Mouse (Mus musculus) heart, postnatal 10 days (tissue): ENCODE measurements around the gene Smdt1. TPM values are rescaled to one million over a fixed set of nuclear protein-coding genes. Genes with fewer than 3 reads are reported as not detected.
"Not testable (repeated sequence)": the region's sequence is repeated elsewhere in the genome, so short reads cannot be mapped to it uniquely, and the experiment has no call there.

Experiments
- DNase-seq, 2 experiments: peaks; one replicate each; pipeline ENCODE4 v3.0.0; 2021
- intact Hi-C: fragments of 180-260 bp; cut with DNase I; formaldehyde crosslinking; loops from one replicate; pipeline ENCODE4 v1.15.1; 2025
- total RNA-seq, 2 experiments: library from RNA; stranded (reverse); gene quantifications; 2 replicates each; pipeline ENCODE4 v1.2.3; 2021

Smdt1 gene
- total RNA-seq, 2 experiments from 2014 or later: 195 to 202 TPM

DNA sequence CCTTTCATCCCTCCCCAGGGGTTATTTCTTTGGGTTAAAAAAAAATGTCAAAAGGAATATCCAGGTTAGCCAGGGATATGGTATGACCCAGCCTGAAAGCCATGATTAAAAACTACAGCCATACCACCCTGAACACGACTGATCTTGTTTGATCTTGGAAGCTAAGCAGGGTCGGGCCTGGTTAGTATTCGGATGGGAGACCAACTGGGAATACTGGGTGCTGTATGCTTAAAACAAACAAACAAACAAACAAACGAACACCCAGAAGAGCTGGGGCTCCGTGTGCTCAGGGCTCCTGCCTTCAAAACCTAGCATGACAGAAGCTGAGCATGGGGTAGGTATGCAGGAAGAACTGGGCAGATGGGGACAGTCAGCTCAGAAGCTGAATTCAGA lies 3.8 kb downstream of the Smdt1 start:
- DNase-seq: no peak
- intact Hi-C loops: no loop called here

DNA sequence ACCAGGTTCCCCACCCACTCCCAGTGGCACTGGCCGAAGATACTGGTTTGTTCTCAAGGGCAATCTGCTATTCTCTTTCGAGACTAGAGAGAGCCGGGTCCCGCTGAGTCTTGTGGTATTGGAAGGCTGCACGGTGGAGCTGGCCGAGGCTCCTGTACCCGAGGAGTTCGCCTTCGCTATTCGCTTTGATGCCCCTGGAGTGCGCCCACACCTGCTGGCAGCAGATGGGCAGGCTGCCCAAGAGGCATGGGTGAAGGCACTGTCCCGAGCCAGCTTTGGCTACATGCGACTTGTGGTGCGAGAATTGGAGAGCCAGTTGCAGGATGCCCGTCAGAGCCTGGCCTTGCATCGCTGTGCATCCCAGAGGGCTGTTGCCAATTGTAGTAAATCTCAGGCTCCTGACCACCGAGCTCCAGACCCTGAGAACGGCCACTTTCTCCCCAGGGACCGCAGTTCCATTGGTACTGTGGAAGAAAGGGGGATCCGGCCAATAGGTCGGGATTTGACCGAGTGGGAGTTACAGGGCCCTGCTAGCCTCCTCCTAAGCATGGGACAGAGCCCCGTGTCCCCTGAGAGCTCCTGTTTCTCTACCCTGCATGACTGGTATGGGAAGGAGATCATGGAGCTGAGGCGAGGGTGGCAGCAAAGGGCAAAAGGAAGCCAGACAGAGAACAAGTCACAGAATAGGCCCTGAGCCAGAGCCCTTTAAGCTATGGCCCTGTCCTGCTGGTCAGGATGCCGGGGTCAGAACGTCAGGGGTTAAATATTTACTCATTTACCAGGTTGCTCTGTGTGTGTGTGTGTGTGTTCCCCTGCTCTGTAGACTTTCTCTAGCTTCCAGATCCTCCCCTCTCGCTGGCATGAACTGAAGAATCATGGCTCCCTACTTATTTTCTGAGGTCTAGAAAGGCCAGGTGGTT lies 4.9 kb downstream of the Smdt1 start:
- intact Hi-C loops: no loop called here
- no peak for DNase-seq

DNA sequence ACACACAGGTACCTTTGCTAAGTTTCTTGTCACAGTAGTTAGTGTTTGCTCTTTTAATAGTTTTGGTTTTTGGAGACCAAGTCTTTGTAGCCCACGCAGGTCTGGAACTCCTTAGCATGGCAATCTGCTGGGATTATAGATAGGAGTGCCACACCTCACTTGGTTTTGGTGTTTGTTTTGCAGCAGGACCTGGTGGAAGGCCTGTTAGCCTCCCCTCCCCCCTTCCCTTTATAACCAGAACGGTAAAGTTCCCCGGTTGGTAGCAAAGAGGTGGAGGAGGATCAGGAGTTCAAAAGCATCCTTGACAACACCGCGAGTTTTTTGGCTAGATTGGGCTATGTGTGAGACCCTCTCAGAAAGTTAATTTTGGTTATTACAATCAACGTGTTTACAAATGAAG lies 6.2 kb downstream of the Smdt1 start:
- intact Hi-C loops: no loop called here
- no peak for DNase-seq

- intact Hi-C loops: no loop called here
- DNase-seq: peak; percentile 99
Observed at GRCm38 (mm10) chr15:82345820-82346470, 7.2 kb downstream of the Smdt1 start.

DNA sequence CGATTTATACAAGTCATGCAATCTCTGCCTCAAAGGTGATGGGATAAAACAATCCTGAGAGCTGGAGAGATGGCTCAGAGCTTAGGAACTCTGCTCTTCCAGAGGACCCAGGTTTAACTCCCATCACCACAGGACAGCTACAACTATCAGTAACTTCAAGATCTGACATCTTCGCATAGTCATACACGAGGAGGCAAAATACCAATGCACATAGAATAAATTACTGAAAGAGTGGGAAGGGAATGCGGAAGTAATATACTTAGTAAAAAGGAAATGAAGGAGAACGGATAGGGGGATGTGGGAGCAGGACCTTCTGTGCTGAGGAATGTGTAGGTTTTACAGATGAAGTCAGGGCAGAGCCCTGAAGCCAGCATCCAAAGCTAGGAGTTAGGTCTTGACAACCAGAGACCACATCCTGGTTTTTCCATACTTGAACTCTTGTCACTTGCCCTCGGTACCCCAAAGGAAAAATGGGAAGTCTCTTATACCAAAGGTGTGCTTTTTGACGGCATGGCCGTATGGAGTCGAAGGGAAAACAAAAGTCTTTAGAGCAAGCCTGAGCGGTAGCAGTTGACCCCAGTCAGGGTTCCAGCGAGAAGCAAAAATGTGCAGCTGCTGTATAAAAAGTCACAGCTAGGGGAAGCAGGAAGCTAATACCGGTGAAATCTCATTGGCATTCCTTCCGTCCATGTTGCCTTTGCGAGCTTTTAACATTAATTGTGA lies 8.0 kb downstream of the Smdt1 start:
- DNase-seq: peak in 1 of 2 experiments; percentile 24
- intact Hi-C loops: no loop called here

DNA sequence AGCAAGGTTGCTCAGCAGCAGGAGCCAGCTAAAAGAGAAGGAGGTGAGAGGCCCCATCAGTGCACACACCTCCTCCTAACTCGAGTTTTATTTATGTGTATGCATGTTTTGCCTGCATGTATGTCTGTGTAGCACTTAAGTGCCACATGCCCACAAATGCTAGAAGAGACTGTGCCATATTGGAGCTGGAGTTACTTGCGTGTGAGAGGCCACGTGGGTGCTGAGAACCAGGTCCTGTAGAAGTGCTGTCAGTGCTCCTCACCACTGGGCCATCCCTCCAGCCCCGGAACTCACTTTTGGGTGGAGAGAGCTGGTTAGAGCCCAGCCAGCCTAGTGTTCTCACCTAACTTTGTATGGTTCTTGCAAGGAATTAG lies 8.5 kb downstream of the Smdt1 start:
- intact Hi-C loops: no loop called here
- no peak for DNase-seq

- intact Hi-C loops: no loop called here
- no peak for DNase-seq
Observed at GRCm38 (mm10) chr15:82347852-82348251, 9.1 kb downstream of the Smdt1 start.

DNA sequence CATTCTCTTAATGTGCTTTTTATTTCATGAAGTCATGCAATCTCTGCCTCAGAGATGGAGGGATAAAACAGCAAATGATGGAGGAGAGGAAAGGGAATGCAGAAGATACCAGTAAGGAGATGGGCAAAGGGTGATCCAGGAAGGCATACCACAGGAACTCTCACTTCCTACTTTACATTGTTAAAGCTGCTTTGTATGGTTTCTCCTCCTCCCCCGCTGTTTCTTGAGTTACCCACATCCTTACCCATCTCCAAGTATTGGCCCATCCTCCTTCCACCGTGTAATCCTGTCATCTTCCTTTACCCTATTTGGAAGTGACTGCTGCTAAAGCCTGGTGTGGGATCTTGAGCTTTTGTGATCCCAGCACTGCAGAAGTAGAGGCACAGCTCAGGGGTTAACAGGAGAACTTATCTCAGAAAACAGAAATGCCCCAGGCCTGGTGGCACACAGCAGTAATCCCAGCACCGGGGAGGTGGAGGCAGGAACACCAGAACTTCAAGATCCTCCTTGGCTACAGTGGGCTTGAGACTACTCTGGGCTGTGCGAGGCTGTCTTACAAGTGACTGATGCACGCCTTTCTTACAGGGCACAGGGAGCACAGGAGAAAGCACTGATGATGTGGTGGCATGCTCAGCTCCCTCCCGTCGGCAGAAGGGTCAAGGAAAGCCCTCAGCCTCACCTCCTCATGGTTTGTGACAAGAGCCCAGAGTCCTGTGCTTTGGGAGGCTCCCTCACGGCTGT lies 9.7 kb downstream of the Smdt1 start:
- DNase-seq: no peak
- intact Hi-C loops: no loop called here

DNA sequence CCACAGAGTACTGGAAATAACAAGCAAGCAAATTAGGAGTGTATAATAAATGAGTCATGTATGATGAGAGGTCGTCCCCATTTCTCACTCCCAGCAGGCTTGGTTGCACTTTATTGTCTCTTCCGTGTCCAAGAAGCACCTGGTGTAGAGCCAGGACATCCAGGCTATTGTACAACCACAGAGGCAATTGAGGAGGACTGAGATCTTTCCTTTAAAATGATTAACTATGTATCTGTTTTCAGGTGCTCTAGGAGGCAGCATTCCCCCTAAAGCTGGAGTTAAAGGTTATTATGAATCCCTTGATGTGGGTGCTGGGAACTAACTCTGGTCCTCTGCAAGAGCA lies 10.2 kb downstream of the Smdt1 start:
- intact Hi-C loops: no loop called here
- DNase-seq: no peak

DNA sequence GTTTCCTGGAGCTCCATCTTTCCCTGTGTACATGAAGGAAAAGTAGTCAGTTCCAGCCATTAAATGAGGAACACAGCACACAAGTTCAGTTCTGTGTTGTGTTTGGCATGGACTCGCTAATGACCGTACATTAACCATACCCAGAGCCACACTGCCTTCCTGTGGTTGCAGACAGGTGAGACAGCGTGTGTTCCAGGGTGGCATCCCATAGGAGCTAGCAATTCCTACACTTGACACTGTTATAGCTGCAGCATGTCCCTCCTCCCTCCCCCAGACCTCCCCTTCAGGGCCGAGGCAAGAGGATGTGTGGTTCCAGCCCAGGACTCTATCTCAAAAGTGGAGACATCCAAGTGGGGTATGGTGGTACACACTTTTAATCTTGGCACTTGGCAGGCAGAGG lies 11.6 kb downstream of the Smdt1 start:
- intact Hi-C loops: loop anchor here (5.0 kb wide), 1 partner anchor 78 kb away; the partner anchor contains the start of gene Sept3
- DNase-seq: no peak

DNA sequence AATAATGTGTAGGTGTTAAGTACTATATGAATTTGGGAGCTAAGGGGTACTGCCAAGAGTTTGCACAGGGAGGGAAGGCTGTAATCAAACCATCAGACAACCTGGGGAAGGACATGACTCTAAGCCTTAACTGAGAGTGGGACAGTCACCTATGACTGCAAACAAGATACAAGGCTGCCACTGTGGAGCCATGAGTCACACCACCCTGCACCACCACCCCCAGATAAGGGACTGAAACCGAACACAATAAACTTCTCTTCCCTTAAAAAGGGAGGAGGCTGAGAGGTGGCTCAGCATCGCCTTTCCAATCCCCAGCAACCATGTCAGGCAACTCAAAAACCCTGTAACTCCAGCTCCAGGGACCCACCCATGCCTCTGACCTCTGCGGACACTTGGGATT lies 12.7 kb downstream of the Smdt1 start:
- intact Hi-C loops: loop anchor here (5.0 kb wide), 1 partner anchor 79 kb away; the partner anchor contains the start of gene Sept3
- no peak for DNase-seq

DNA sequence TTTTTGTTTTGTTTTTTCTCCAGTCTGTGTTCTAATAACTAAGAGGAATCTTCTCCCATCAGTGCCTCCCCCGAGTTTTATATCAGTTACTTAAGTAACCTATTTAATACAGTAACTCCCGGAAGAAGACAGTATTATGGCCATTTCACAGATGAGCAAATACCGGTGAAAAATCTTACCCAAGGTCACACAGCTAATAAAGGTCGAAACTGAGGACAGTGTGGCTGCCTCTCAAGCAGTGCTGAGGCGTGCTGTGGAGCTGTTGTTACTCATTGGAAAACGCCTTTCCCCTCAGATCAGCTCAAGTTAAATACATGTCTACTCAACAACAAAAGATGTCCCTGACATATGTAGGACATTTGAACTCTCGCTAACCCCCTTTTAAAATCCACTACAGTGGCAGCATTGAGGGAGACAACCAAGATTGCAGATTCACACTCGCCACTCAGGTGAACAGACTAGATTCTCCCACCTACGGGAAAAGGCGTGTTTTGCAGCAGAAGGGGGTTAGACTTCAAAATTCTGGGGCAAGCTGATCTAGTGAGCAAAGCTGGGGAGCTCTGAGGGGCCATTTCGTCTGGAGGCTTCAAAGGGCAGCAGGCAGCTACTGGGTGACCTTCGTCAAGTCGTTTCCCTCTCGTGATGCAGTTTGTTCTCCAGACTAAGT lies 14.5 kb downstream of the Smdt1 start:
- intact Hi-C loops: loop anchor here (5.0 kb wide), 1 partner anchor 81 kb away; the partner anchor contains the start of gene Sept3

DNA sequence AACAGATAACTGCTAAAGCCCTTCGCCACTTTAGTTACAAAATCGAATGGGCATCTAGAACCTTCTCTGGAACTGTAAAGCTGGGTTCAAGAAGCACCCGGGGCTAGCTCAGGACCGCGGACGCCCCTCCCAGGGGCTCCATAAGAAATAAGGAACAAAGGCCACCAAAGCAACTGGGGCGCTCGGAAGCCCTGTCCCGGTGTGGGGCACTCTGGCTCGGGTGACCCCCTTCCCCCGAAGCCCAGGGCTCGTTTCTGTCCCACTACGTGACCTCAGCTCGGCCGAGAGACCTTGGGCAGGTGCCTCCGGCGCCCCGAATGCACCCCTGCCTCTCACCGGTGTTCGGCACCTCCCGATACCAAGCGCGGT lies 15.0 kb downstream of the Smdt1 start:
- intact Hi-C loops: loop anchor here (1.0 to 5.0 kb wide), 3 partner anchors 23 to 81 kb away; partner anchors contain the start of gene Sept3
- DNase-seq: no peak

More for the DNA sequence above, 14.5 kb downstream of the Smdt1 start:
- DNase-seq: peak in 1 of 2 experiments; percentile 53

DNA sequence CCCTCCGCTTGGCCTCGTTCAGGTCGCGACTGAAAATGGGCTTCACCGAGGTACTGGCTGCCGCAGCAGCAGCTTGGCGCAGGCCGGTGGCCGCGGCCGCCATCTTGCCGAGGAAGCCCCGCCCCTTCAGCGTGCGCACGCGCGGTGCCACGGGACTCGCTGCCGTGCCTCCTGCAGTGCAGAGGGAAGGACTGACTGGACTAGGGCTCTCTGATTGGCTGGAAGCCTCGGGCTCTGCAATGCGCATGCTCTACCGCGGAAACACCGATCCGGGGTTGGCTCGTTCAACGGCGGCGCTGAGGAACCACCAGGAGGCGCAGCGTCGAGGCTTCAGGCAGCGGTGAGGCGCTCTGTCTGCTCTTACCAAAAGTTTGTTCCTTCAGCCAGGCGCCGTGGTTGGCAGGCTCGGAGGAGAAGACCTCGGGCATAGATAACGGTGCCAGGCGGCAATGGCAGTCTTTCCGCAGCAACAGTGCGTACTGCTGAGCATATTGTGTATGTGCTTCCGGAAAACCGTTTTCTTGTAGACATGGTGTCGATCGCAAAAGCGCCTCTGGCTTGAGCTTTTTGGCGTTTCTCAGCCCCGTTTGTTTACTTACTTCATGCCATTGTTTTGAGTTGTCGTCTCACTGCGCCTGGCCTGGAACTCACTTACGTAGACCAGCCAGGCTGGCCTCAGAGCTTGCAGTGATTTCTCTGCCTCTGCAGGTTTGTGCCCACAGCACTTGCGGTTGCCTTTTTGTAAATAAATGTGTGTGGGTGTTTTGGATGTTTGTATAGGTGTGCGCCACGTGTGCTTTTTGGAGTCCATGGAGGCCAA lies 15.6 kb downstream of the Smdt1 start, which contains the start of gene Ndufa6:
Ndufa6 (minus strand) TSS at position 197 of the 820 bp plus-strand sequence.
- intact Hi-C loops: loop anchor here (1.0 to 5.0 kb wide), 3 partner anchors 22 to 82 kb away; partner anchors contain the start of gene Sept3

GRCm38 (mm10) chr15:82358431-82359260 lies 19.9 kb downstream of the Smdt1 start:
- intact Hi-C loops: no loop called here
- peak in 1 of 2 experiments; percentile 47 for DNase-seq

More for the DNA sequence above, 15.6 kb downstream of the Smdt1 start, which contains the start of gene Ndufa6:
- DNase-seq: peak; percentile 98

GRCm38 (mm10) chr15:82361459-82362018 lies 22.8 kb downstream of the Smdt1 start:
- intact Hi-C loops: no loop called here
- DNase-seq: peak in 1 of 2 experiments; percentile 48

DNA sequence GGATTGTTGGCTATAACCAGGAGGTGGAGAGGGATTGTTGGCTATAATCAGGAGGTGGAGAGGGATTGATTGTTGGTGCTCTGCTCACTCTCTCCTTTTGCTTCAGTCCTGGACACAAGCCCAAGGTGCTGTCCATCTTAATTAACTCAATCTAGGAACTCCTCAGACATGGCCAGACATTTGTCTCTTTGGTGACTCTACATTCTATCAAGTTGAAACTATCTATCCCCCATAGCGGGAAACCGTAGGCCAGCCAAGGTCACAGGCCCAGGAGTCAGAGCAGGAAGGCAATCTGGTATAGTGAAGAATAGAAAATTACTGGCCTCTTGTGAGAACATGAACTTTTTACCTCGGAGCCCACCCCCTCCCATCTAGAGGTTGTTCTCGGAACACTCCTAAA lies 23.5 kb downstream of the Smdt1 start:
- intact Hi-C loops: no loop called here
- no peak for DNase-seq

- intact Hi-C loops, DNase-seq: not testable (repeated sequence)
Observed at GRCm38 (mm10) chr15:82363801-82364200, 25.0 kb downstream of the Smdt1 start.
